Mouse (Mus musculus) bone marrow macrophage, adult 2 months (primary cell): ENCODE measurements around the gene Rbm24.

ENCODE experiments used
- CTCF ChIP-seq: IDR thresholded peaks from 2 replicates; pipeline ENCODE4 v1.5.1; 2012; ENCODE audit warnings: low read depth, mild to moderate bottlenecking, low read length, moderate library complexity
- POLR2A ChIP-seq: IDR thresholded peaks from 2 replicates; pipeline ENCODE4 v1.6.1; 2012; ENCODE audit warnings: mild to moderate bottlenecking, low read depth, low read length, borderline replicate concordance

DNA sequence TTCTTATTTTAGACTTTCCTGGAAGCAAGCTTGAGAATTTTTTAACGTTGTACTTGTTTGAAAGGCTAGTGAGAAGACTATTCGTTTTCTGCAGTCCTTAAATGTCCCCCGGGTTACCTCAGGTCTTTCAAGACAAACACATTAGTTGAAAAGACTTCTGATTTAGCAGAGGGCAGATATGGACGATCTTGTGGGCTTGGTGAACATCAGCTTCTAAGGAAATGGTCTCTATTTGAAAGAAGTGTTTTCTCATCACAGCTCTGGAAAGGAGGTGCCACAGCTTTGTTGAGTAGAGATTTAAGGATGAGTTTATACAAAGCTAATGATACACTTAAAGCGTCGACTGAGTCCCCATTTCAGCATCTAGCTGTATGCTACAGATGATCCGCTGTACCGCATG lies 6.1 kb downstream of the Rbm24 start:
- TF ChIP-seq CTCF, result no peak
- no peak for TF ChIP-seq POLR2A
